Mouse (Mus musculus) stomach, embryonic 14.5 days (tissue): ENCODE data around the gene Ppl. TPM values are rescaled to one million over a fixed set of nuclear protein-coding genes. Genes with fewer than 3 reads are reported as not detected.

Experiments used
- ATAC-seq: fragments of 200-750 bp; cut with Nextera tagmentation; 2 replicates; pipeline ENCODE4 v1.8.0; 2017; ENCODE audit warnings: low read depth, moderate TSS enrichment; ENCODE audit not compliant: insufficient number of reproducible peaks, insufficient read depth, low FRiP score
- H3K27ac ChIP-seq: fragments of 300-500 bp; sonication (generic); 2 replicates; pipeline ENCODE4 v1.5.1; 2014; ENCODE audit warnings: mild to moderate bottlenecking, low read length, moderate library complexity, mixed read lengths
- H3K27me3 ChIP-seq: fragments of 300-500 bp; sonication (generic); 2 replicates; pipeline ENCODE4 v1.6.1; 2014; ENCODE audit warnings: low read length, control low read depth, mixed read lengths; ENCODE audit not compliant: control insufficient read depth, insufficient read depth
- H3K36me3 ChIP-seq: fragments of 300-500 bp; sonication (generic); 2 replicates; pipeline ENCODE4 v1.6.1; 2014; ENCODE audit warnings: mild to moderate bottlenecking, control low read depth, low read length, moderate library complexity, mixed read lengths; ENCODE audit not compliant: control insufficient read depth, insufficient read depth
- H3K4me1 ChIP-seq: fragments of 300-500 bp; sonication (generic); 2 replicates; pipeline ENCODE4 v1.6.1; 2014; ENCODE audit warnings: low read length, control low read depth, mixed read lengths; ENCODE audit not compliant: control insufficient read depth, insufficient read depth
- H3K4me2 ChIP-seq: fragments of 300-500 bp; sonication (generic); replicated peaks from 2 replicates; pipeline ENCODE4 v1.6.1; 2014; ENCODE audit warnings: low read depth, low read length, control low read depth
- H3K4me3 ChIP-seq: fragments of 300-500 bp; sonication (generic); 2 replicates; pipeline ENCODE4 v1.5.1; 2014; ENCODE audit warnings: low read depth, low read length, control low read depth
- H3K9ac ChIP-seq: fragments of 300-500 bp; sonication (generic); replicated peaks from 2 replicates; pipeline ENCODE4 v1.6.1; 2014; ENCODE audit warnings: low read depth, mild to moderate bottlenecking, control low read depth, low read length, moderate library complexity, mixed read lengths
- H3K9me3 ChIP-seq: fragments of 300-500 bp; sonication (generic); 2 replicates; pipeline ENCODE4 v1.6.1; 2016; ENCODE audit warnings: low read depth, low read length, control low read depth; ENCODE audit not compliant: control insufficient read depth
- WGBS: fragments of 180-500 bp; shearing (Covaris S2); extraction: QIAGEN DNeasy Blood & Tissue Kit; methylation state at CpG from one replicate; pipeline ENCODE4 v1.1.7; 2014; 5-methylcytosine and 5-hydroxymethylcytosine counted together
- polyA plus RNA-seq: library from polyadenylated mRNA; unstranded; fragments of >200 nt; fragmentation: Nextera tagmentation; extraction: Ambion mirVana; gene quantifications from 2 replicates; pipeline ENCODE4 v1.2.1, GENCODE M21; 2014

The Ppl gene
- polyA plus RNA-seq, 1 experiment from 2014 or later, result 12.7 TPM

- Histone ChIP-seq H3K27ac (peak overlapping the region; percentile 88), H3K4me3 (no peak overlapping the region), H3K9me3 (no peaks in the 10 kb centered on the region), H3K27me3 (peaks cover 25% of the 10 kb centered on the region), H3K4me1 (no peaks in the 10 kb centered on the region; the same call in 1 of the 2 replicates), H3K9ac (no peak overlapping the region), H3K36me3 (no peaks in the 10 kb centered on the region), H3K4me2 (no peak overlapping the region)
- ATAC-seq, result peak; percentile 5; the same call in 1 of the 2 replicates
- 60% methylated on average over 8 of the region's 8 CpGs for WGBS
Observed at GRCm38 (mm10) chr16:5135551-5136261, 3.5 kb upstream of the Ppl start.

DNA sequence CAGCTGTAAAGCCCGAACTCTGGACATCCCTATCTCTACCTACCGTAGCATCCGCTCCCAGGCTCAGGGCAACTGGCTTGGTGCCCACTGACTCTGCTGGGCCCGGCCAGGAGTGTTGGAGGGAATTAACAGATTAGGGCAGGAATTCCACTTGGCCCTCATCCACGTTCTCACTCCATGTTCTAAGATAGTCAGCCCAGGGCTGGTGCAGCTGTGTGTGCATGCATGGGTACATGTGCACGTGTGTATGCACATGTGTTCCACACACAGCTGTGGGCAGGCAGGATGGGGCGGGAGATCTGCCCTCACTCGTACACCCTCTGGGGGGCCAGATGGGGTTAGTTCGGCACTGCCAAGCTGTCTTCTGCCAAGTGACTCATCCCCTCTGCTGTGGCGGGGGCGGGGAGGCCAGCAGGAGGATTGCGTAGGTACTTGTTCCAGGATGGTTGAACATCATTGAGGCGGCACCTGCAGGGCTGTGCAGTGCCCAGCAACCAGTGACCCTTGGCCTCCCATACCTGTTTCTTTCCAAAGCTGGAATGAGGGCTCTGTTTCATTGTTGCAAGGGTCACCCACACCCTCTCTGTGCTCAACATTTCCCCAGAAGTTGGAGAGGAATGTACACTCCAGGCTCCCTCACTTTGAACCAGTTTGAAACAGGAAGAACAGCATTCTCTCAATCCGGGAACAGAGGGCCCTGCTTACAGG is 2.6 kb upstream of the Ppl start:
- Histone ChIP-seq H3K4me1 (no peaks in the 10 kb centered on the region; the same call in 1 of the 2 replicates), H3K27ac (peak overlapping the region; percentile 88; the same call in 1 of the 2 replicates), H3K9ac (no peak overlapping the region), H3K4me3 (no peak overlapping the region), H3K36me3 (no peaks in the 10 kb centered on the region), H3K27me3 (peaks cover 25% of the 10 kb centered on the region), H3K9me3 (no peaks in the 10 kb centered on the region), H3K4me2 (no peak overlapping the region)
- ATAC-seq, result no peak
- WGBS, result 50% methylated on average over 14 of the region's 14 CpGs

DNA sequence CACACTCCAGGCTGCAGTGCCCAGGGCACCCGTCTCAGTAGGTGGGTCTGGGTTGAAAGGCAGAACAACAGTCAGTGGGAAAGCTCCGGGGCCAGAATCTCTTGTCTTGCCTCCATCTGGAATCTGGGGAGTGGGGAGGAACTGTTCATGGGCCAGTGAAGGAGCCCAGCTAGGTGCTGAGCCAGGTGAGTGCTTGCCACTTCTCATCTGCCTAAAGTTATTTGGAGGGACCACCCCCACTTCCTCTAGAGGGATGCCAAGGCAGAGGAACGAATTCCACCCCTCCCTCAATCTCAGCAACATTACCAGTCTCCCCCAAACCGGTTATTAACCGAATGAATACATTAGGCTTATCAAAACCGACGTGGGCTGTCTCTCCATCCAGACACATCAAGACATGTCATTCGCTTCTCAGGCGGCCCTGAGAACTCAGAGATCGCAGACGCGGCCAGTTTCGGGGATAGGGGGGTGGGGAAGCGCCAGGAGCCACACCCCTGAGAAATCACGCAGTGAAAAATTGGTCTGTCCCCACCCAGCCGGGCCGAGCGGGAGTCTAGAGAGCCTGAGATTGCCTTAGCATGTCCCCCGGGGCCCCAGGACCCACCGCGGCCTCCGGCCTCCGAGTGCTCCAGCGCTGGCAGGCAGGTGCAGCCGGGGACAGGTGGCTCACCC is 834 bp downstream of the Ppl start:
- no peak overlapping the region for H3K27ac ChIP-seq
- WGBS, result 2% methylated on average over 25 of the region's 25 CpGs

GRCm38 (mm10) chr16:5130766-5131165 is 1.5 kb downstream of the Ppl start:
- Histone ChIP-seq H3K27ac (no peak overlapping the region), H3K4me3 (peak overlapping the region; percentile 2; the same call in 1 of the 2 replicates), H3K4me1 (no peaks in the 10 kb centered on the region), H3K27me3 (peaks cover 25% of the 10 kb centered on the region), H3K9ac (no peak overlapping the region), H3K9me3 (no peaks in the 10 kb centered on the region), H3K4me2 (peak overlapping the region; percentile 47; the same call in 1 of the 2 replicates), H3K36me3 (no peaks in the 10 kb centered on the region)
- WGBS, result 26% methylated on average over 4 of the region's 4 CpGs
- ATAC-seq, result no peak

More for the DNA sequence above, 834 bp downstream of the Ppl start:
- Histone ChIP-seq H3K4me2 (peak overlapping the region; percentile 47), H3K9me3 (no peaks in the 10 kb centered on the region), H3K4me3 (peak overlapping the region; percentile 42), H3K9ac (no peak overlapping the region; the same call in 1 of the 2 replicates), H3K36me3 (no peaks in the 10 kb centered on the region), H3K27me3 (peaks cover 25% of the 10 kb centered on the region), H3K4me1 (no peaks in the 10 kb centered on the region; the same call in 1 of the 2 replicates)
- ATAC-seq, result no peak

DNA sequence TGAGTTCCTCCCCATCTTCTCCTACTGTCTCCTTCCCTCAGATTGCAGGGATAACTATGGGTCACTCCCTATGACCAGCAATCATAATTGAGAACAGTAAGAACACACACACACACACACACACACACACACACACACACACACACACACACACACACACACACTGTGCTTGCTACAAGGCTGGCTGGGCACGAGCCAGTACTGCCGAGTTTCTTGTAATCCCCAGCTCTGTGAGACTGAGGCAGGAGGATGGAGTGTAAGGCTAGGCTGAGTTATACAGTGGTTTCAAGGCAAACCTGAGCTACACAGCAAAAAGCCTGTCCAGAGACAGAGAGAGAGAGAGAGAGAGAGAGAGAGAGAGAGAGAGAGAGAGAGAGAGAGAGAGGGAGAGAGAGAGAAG is 2.0 kb downstream of the Ppl start:
- H3K9ac ChIP-seq, result no peak overlapping the region
- H3K4me2 ChIP-seq, result no peak overlapping the region; the same call in 1 of the 2 replicates
- no peak for ATAC-seq
- no peak overlapping the region for H3K27ac ChIP-seq
- no peaks in the 10 kb centered on the region for H3K9me3 ChIP-seq
- WGBS, result 66% methylated on average over 2 of the region's 2 CpGs
- H3K4me3 ChIP-seq, result no peak overlapping the region
- H3K4me1 ChIP-seq, result no peaks in the 10 kb centered on the region
- no peaks in the 10 kb centered on the region for H3K36me3 ChIP-seq
- H3K27me3 ChIP-seq, result peaks cover 25% of the 10 kb centered on the region

DNA sequence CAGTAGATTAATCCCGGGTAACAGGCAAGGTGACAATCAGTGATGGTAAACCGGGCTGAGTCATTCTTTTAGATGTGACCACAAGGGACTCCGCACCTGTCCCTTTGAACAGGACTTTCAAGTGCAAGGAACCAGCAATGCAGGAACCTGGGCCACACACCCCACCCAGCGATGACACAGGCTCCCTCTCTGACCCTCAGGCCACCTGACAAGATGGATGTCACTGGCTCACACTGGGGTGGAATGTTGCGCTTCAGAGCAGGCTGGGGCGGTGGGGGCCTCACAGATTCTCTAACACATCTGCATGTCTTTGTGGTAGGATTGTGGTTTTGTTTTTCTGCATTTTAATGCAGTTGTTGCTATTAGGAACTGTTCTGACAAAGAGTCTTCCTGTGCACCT is 8.7 kb downstream of the Ppl start:
- Histone ChIP-seq H3K9me3 (no peaks in the 10 kb centered on the region), H3K4me2 (no peak overlapping the region), H3K36me3 (no peaks in the 10 kb centered on the region), H3K27me3 (no peaks in the 10 kb centered on the region), H3K27ac (no peak overlapping the region), H3K4me1 (no peaks in the 10 kb centered on the region), H3K9ac (no peak overlapping the region), H3K4me3 (no peak overlapping the region)
- no peak for ATAC-seq
- WGBS, result 41% methylated on average over 6 of the region's 6 CpGs

DNA sequence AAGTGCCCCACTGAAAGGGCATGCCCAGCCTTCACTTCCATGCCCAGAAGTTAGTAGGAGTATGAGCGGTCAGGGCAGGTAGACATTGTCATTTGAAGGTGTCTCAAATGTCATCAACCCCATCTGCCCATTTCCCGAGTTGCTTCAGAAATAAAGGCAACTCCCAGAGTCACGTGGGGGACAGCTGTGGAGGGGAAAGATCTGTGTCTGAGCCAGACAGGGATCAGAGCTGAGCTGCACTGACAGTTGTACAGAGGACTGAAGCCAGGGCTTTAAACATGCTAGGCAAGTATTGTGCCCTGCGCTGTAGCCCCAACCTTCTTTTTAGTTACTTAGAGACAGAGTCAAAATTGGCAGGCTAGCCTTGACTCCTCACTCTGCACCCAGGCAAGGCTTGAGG is 12.4 kb downstream of the Ppl start:
- Histone ChIP-seq H3K27ac (no peak overlapping the region), H3K4me3 (no peak overlapping the region), H3K9ac (no peak overlapping the region), H3K4me2 (no peak overlapping the region), H3K36me3 (no peaks in the 10 kb centered on the region), H3K4me1 (no peaks in the 10 kb centered on the region), H3K27me3 (no peaks in the 10 kb centered on the region), H3K9me3 (no peaks in the 10 kb centered on the region)
- no peak for ATAC-seq
- 83% methylated on average over 4 of the region's 4 CpGs for WGBS

- H3K4me2 ChIP-seq, result no peak overlapping the region
- ATAC-seq, result 0 out of 2 replicates have a peak, but pooled peaks have one; percentile 30
- WGBS, result 65% methylated on average over 4 of the region's 4 CpGs
- H3K27me3 ChIP-seq, result no peaks in the 10 kb centered on the region
- H3K27ac ChIP-seq, result no peak overlapping the region
- H3K9ac ChIP-seq, result no peak overlapping the region
- H3K36me3 ChIP-seq, result no peaks in the 10 kb centered on the region
- H3K4me3 ChIP-seq, result no peak overlapping the region
- no peaks in the 10 kb centered on the region for H3K9me3 ChIP-seq
- H3K4me1 ChIP-seq, result no peaks in the 10 kb centered on the region
Observed at GRCm38 (mm10) chr16:5119385-5119784, 12.8 kb downstream of the Ppl start.
